Mouse (Mus musculus) layer of hippocampus, adult 11-12 months (tissue): ENCODE measurements around the gene Gm10309.

Source experiments
- DNase-seq: peaks from one replicate; pipeline ENCODE4 v3.0.0; 2022; ENCODE audit warnings: low spot score

Gm10309 gene

GRCm38 (mm10) chr17:86470160-86470559, 34.9 kb downstream of the Gm10309 start:
- DNase-seq = no peak

- no peak for DNase-seq
These were observed 37.1 kb downstream of the Gm10309 start for GRCm38 (mm10) chr17:86467967-86468366.

- DNase-seq = no peak
These were observed 37.6 kb downstream of the Gm10309 start for GRCm38 (mm10) chr17:86467291-86467898.

DNA sequence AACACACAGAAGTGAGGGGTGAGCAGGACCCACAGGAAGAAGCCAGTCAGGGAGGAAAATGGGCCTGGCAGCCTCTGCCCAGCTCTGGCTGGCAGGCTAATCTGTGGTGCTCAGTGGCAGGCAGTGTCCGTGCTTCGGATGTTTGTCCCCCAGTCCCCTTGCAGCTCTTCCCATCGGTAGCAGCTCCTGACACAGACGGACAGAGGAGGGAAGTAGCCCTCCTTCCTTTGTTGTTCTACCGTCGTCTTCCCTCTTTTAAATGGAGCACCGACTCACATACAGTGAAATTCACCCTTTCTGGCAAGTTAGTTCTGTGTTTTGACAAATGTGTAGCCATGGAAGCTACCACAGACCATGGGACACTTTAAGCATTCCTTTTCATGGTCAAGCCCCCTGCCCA, 38.2 kb downstream of the Gm10309 start:
- DNase-seq = no peak

GRCm38 (mm10) chr17:86466412-86466811, 38.6 kb downstream of the Gm10309 start:
- DNase-seq = no peak

GRCm38 (mm10) chr17:86465865-86466264, 39.2 kb downstream of the Gm10309 start:
- DNase-seq = no peak

DNA sequence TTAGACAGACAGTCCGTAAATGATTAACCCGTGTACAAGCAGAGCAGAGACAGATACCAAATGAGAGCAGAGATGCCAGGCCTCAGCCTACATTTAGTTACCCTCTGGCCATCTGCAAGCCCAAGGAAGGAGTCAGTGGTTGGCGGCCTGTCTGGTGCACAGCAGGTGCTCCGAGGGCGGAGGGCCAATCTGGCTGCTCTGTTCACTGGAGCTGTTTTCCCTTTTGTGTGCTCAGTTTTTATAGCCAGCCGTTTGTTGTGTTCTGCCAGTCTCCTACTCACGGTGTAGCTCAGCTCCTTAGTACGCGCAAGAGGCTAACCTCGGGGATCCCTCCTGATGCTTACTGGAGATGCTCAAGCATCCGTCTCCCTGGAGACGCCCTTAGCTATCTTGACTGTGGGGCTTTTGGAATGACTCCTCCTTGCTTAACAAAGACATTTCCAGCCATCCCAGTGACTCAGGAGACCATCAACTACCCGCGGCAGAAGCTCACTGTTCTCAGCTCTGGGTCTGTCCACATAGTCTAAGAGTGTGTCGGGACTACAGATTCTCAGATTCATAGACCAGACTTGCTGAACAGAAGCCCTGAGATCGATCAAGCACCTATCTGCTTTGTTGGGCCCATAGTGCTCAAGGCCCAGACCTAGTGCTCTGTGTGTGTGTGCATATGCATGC, 40.2 kb downstream of the Gm10309 start:
- peak; percentile 76 for DNase-seq

DNA sequence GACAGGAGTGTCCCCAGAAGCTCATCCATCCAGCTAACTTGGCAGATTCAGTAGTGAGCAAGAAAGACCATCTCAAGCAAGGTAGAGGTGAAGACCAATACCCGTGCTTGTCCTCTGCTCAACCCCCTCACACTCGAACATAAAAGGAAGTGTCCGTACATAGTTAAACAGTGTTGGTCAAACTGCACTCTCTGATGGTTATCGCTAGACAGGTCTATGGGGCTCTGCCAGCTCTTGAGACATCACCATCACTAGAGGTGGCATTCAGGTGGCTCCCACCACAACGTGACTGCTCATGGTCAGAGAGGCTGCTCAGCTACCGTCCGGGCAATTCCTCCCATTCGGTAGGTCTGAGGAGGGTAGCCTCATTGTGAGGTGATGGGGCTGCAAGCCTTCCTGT, 40.8 kb downstream of the Gm10309 start:
- DNase-seq = no peak

DNA sequence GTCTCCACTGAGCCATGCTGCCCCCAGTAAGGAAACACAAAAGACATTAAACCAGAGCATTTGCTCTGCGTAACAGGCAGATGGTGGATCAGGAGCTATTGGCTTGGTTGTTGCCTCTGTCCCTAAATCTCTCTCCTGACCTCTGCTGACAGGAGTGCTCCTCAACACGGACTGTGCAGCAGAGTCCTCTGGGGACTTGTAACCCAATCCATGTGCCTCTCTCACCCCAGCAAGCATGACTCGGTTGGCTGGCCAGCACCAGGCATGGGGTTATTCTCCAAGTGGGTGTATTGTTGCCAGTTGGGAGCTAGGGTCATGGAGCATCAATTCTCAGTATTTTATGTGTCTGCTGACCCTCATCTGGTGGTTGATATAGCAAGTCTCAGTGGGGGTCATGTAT, 41.7 kb downstream of the Gm10309 start:
- no peak for DNase-seq

DNA sequence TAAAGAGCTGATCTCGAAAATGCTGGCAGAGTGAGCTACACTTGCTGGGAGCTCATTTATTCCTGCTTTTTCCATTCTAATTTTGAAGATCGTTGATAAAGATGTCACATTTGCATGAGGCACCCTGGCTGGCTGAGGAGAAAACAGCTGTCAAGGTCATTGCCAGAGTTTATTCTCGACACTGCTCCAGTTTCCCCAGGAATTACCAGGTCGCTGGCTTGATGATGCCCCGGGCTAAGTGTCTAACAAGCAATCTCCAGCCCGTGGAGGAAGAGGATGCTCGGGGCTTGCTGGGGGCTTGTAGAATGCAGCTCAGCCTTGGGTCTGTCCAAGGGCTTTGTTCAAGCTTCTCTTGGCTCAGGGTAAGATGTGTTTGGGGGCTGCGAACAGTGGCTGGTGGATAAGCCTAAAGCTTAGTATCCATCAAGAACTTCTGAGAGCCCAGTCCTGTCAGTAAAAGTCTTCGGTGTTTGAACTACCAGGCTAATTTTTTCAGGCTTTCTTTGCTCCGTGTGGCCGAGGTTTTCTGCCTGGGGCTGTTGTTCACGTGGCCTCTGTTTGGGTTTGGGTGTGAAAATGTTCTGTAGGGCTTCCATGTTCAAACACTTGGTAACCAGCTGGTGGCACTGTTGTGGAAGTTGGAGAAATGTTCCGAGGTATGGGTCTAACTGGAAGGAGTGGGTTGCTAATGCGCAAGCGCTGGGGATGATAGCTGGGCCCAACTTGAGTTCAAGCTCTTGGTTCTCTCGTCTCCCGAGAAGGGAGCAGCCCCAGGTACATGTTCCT, 44.2 kb downstream of the Gm10309 start:
- no peak for DNase-seq

GRCm38 (mm10) chr17:86458302-86458980, 46.6 kb downstream of the Gm10309 start:
- no peak for DNase-seq

DNA sequence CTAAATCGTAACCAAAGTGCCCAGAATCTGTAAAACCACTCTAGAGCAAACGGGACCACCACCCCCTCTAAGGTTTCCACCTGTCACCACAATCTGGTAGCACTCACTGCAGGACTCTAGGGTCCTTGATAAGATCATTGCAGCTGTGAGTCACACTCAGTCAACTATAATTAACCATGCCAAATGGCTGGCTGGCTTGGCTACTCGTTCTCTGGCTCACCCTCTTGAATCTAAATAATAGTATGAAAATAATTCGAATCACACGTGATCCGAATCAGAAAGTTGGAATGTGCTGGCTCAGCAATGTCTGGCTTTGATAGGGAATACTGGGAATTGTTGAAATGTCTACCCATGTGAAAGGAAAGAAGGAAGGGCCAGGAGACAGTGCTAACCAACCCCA, 48.5 kb downstream of the Gm10309 start:
- DNase-seq = no peak

DNA sequence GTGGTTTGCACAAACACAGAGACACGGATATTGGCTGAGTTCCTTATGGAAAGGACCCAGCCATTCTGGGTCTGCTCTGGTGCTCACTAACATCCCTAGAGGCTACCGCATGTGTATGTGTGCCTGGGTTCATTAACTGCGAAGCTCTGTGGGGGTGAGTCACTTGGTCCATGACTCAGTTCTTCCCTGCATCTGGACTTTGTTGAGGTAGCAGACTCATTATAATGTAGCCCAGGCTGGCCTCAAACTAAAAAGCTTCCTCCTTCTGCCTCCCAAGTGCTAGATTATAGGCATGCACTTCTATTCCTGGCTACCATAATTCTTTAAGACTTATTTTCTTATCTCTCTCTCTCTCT, 50.7 kb downstream of the Gm10309 start:
- no peak for DNase-seq

DNA sequence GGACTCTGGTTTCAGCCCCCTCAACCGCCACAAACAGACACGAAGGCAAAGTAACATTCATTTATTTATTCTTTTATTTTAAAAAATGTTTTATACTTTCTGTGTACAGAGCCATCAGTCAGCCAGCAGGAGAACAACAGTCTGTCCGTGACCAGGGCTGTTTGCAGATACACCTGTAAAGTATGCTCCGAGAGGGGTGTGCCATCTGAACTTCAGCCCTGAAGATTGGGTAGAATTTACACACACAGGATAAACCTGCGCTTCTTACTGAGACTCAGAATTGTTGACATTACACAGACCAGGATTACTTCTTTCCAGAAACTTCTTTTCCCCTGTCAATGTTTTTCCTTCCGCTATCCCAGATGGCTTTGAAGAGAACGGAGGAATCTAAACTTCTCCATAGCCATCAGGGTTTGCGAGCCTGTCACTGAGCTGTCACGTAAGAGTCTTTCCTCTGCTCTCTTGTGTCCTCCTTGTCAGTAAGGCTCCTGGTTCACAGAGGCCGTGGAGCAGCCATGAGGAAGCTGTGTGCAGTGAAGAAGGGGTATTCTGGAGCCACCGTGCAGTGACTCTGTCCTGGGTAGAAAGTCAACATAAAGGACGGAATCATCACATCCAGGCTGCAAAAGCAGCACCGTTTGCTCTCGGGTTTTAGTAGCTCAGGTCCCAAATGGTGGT, 51.2 kb downstream of the Gm10309 start:
- DNase-seq = no peak

GRCm38 (mm10) chr17:86452934-86453333, 52.1 kb downstream of the Gm10309 start:
- no peak for DNase-seq
